31 mouse cellular contexts compared by ENCODE assay signal in genomic region chr10:31501644-31502043, GRCm38 (mm10). TPM values are rescaled to one million over a fixed set of nuclear protein-coding genes. Genes with fewer than 3 reads are reported as not detected.
DNase-seq lines count a peak whose midpoint lies in the region; ATAC-seq and TF ChIP-seq lines count a peak whose summit lies in the region.
"Had no signal": no experiment of that assay in that cellular context is flagged by ENCODE, and none has a peak within 500 bp of the region (broad histone marks: within the 10 kb centered on the region; RNA-seq: fewer than 3 reads in every experiment).

No protein-coding gene starts in this region.

- H3K4me3 ChIP-seq in forebrain, embryonic 15.5 days: no peak overlapping the region
- no peak overlapping the region for H3K4me3 ChIP-seq in forebrain, embryonic 12.5 days (replicated peaks)
- no peak overlapping the region for H3K4me3 ChIP-seq in liver, postnatal 0 days (ENCODE audit: low read depth, low read length)
- H3K4me3 ChIP-seq in forebrain, postnatal 0 days (ENCODE audit: low read depth, low read length): no peak overlapping the region
- H3K4me3 ChIP-seq: embryonic facial prominence, embryonic 10.5 days; embryonic facial prominence, embryonic 15.5 days; gastrocnemius, adult 2 months; heart, adult 2 months; heart, embryonic 13.5 days; hindbrain, embryonic 12.5 days; midbrain, embryonic 13.5 days; neural tube, embryonic 13.5 days had no signal

- peaks cover 8% of the 10 kb centered on the region; the same call in 1 of the 2 replicates for H3K4me1 ChIP-seq in forebrain, embryonic 15.5 days
- H3K4me1 ChIP-seq in forebrain, embryonic 12.5 days: no peaks in the 10 kb centered on the region
- no peaks in the 10 kb centered on the region for H3K4me1 ChIP-seq in liver, postnatal 0 days (ENCODE audit: insufficient read depth)
- no peaks in the 10 kb centered on the region for H3K4me1 ChIP-seq in forebrain, postnatal 0 days (ENCODE audit: insufficient read depth)
- H3K4me1 ChIP-seq: embryonic facial prominence, embryonic 10.5 days; embryonic facial prominence, embryonic 15.5 days; heart, embryonic 13.5 days; hindbrain, embryonic 12.5 days; midbrain, embryonic 13.5 days; neural tube, embryonic 13.5 days had no signal

- WGBS in forebrain, embryonic 15.5 days: 61% methylated on average over 5 of the region's 5 CpGs
- 89% methylated on average over 5 of the region's 5 CpGs for WGBS in forebrain, embryonic 12.5 days
- WGBS in liver, postnatal 0 days (ENCODE audit: insufficient replicate concordance): 69% methylated on average over 5 of the region's 5 CpGs
- 50% methylated on average over 5 of the region's 5 CpGs for WGBS in forebrain, postnatal 0 days

- TF ChIP-seq EP300 in liver, postnatal 0 days (IDR thresholded peaks at IDR 0.05; ENCODE audit: low read depth): no peak

- no peaks in the 10 kb centered on the region for H3K9me3 ChIP-seq in forebrain, embryonic 15.5 days
- no peaks in the 10 kb centered on the region for H3K9me3 ChIP-seq in forebrain, embryonic 12.5 days
- no peaks in the 10 kb centered on the region for H3K9me3 ChIP-seq in liver, postnatal 0 days (ENCODE audit: low read length)
- no peaks in the 10 kb centered on the region for H3K9me3 ChIP-seq in forebrain, postnatal 0 days (ENCODE audit: low read length)
- H3K9me3 ChIP-seq: embryonic facial prominence, embryonic 10.5 days; embryonic facial prominence, embryonic 15.5 days; heart, embryonic 13.5 days; hindbrain, embryonic 12.5 days; midbrain, embryonic 13.5 days; neural tube, embryonic 13.5 days had no signal

- no peaks in the 10 kb centered on the region for H3K36me3 ChIP-seq in forebrain, embryonic 15.5 days
- no peaks in the 10 kb centered on the region for H3K36me3 ChIP-seq in forebrain, embryonic 12.5 days (replicated peaks)
- 0 out of 2 replicates have a peak, but pooled peaks cover 2% of the 10 kb centered on the region for H3K36me3 ChIP-seq in liver, postnatal 0 days (replicated peaks; ENCODE audit: insufficient read depth, low read length)
- no peaks in the 10 kb centered on the region; the same call in 1 of the 2 replicates for H3K36me3 ChIP-seq in forebrain, postnatal 0 days (ENCODE audit: insufficient read depth)
- H3K36me3 ChIP-seq: midbrain, embryonic 13.5 days had no signal

- H3K4me2 ChIP-seq in forebrain, embryonic 15.5 days (replicated peaks): no peak overlapping the region
- H3K4me2 ChIP-seq in forebrain, embryonic 12.5 days: no peak overlapping the region
- H3K4me2 ChIP-seq in liver, postnatal 0 days (ENCODE audit: low read depth, low read length): no peak overlapping the region
- H3K4me2 ChIP-seq in forebrain, postnatal 0 days (ENCODE audit: low read depth): no peak overlapping the region
- H3K4me2 ChIP-seq: embryonic facial prominence, embryonic 15.5 days; heart, embryonic 13.5 days; hindbrain, embryonic 12.5 days; midbrain, embryonic 13.5 days; neural tube, embryonic 13.5 days had no signal

- H3K27me3 ChIP-seq in forebrain, embryonic 15.5 days: no peaks in the 10 kb centered on the region
- no peaks in the 10 kb centered on the region for H3K27me3 ChIP-seq in forebrain, embryonic 12.5 days
- no peaks in the 10 kb centered on the region for H3K27me3 ChIP-seq in liver, postnatal 0 days (ENCODE audit: insufficient read depth, low read length)
- no peaks in the 10 kb centered on the region for H3K27me3 ChIP-seq in forebrain, postnatal 0 days (ENCODE audit: insufficient read depth, low read length)
- H3K27me3 ChIP-seq: embryonic facial prominence, embryonic 15.5 days; heart, embryonic 13.5 days; hindbrain, embryonic 12.5 days; midbrain, embryonic 13.5 days; neural tube, embryonic 13.5 days had no signal

- TF ChIP-seq CTCF in liver, postnatal 0 days (IDR thresholded peaks at IDR 0.05; ENCODE audit: low read depth): no peak
- no peak for TF ChIP-seq CTCF in forebrain, postnatal 0 days (IDR thresholded peaks at IDR 0.05; ENCODE audit: low read depth)

- no peak overlapping the region for H3K27ac ChIP-seq in forebrain, embryonic 15.5 days (replicated peaks)
- no peak overlapping the region for H3K27ac ChIP-seq in forebrain, embryonic 12.5 days
- H3K27ac ChIP-seq in liver, postnatal 0 days (ENCODE audit: low read depth): no peak overlapping the region
- H3K27ac ChIP-seq in forebrain, postnatal 0 days (ENCODE audit: low read depth, low read length): no peak overlapping the region
- H3K27ac ChIP-seq: embryonic facial prominence, embryonic 10.5 days; embryonic facial prominence, embryonic 15.5 days; gastrocnemius, adult 2 months; heart, adult 2 months; heart, embryonic 13.5 days; hindbrain, embryonic 12.5 days; hindbrain, postnatal 0 days; macrophage; midbrain, embryonic 13.5 days; neural tube, embryonic 13.5 days had no signal

- no peak for DNase-seq in liver, postnatal 0 days
- DNase-seq in liver (no peak), NIH3T3 (ENCODE audit: low read depth) (peak; percentile 8)
- peak; percentile 31 for DNase-seq in forebrain, postnatal 0 days
- DNase-seq: adrenal gland, postnatal 36 days; cerebellum, adult 8-10 months; cerebellum, postnatal 25 days; gastrocnemius, adult 2 months; heart, adult 2 months; heart, postnatal 14 days; kidney, adult 9 months; kidney, postnatal 10 days; layer of hippocampus, postnatal 36 days; left cerebral cortex, postnatal 4 days; lung, adult 18-20 months; thymus, adult 2 months; thymus, postnatal 36 days had no signal

- no peak overlapping the region for H3K9ac ChIP-seq in forebrain, embryonic 15.5 days (replicated peaks)
- H3K9ac ChIP-seq in forebrain, embryonic 12.5 days: no peak overlapping the region
- no peak overlapping the region for H3K9ac ChIP-seq in liver, postnatal 0 days (replicated peaks)
- H3K9ac ChIP-seq in forebrain, postnatal 0 days: no peak overlapping the region
- H3K9ac ChIP-seq: embryonic facial prominence, embryonic 15.5 days; heart, embryonic 13.5 days; hindbrain, embryonic 12.5 days; midbrain, embryonic 13.5 days; neural tube, embryonic 13.5 days had no signal

- ATAC-seq in forebrain, embryonic 15.5 days (replicated peaks): peak; percentile 58
- ATAC-seq in forebrain, embryonic 12.5 days (ENCODE audit: low FRiP score): no peak
- peak; percentile 35; the same call in 1 of the 2 replicates for ATAC-seq in liver, postnatal 0 days
- ATAC-seq in forebrain, postnatal 0 days: peak; percentile 68
- no peak for ATAC-seq in erythroblast, adult 5-6 weeks (replicated peaks; ENCODE audit: low FRiP score, poor library complexity, severe bottlenecking)
- ATAC-seq: hindbrain, postnatal 0 days; intestine, embryonic 16.5 days; midbrain, embryonic 13.5 days had no signal

RNA-seq across cellular contexts. Expression of gene Tpd52l1, which starts 55.9 kb away (rescaled TPM):
- polyA plus RNA-seq in forebrain, embryonic 15.5 days (2015; fragmentation: Nextera tagmentation; extraction: Ambion mirVana): 14.1 and 14.6 TPM in 2 replicates
- polyA plus RNA-seq in forebrain, embryonic 12.5 days (2016; fragmentation: Nextera tagmentation; extraction: Ambion mirVana): 14.8 and 16.6 TPM in 2 replicates
- polyA plus RNA-seq in liver, postnatal 0 days (2015; fragmentation: Nextera tagmentation; extraction: Ambion mirVana): 2.9 and 3.9 TPM in 2 replicates
- total RNA-seq in forebrain, postnatal 0 days (2014; rRNA removed): 24.9 and 34.2 TPM in 2 replicates
- polyA plus RNA-seq in forebrain, postnatal 0 days (2015; fragmentation: Nextera tagmentation; extraction: Ambion mirVana): 50.7 and 53.1 TPM in 2 replicates
- total RNA-seq in erythroblast, adult 5-6 weeks (2015; ENCODE audit: low replicate concordance): not detected in 2 replicates
- total RNA-seq in erythroblast, adult 5-6 weeks (2017; ENCODE audit: low replicate concordance): not detected in 2 replicates
- total RNA-seq: megakaryocyte-erythroid progenitor cell, adult 5-6 weeks; MEL had no signal
- polyA plus RNA-seq: macrophage had no signal

Comparison
In these comparisons a context has a peak if more than half of its experiments do, and no peak if none do; other contexts are left out.
1. ATAC-seq: peak in forebrain, embryonic 15.5 days (single experiment), liver, postnatal 0 days (single experiment) and forebrain, postnatal 0 days (single experiment); none in forebrain, embryonic 12.5 days (single experiment) and erythroblast, adult 5-6 weeks (single experiment).
2. DNase-seq: peak in NIH3T3 (single experiment) and forebrain, postnatal 0 days (single experiment); none in liver, postnatal 0 days (single experiment) and liver (single experiment).